Comparison of ENCODE assay signal across 8 mouse cellular contexts in genomic region chr7:112535408-112535921, GRCm38 (mm10).
DNase-seq lines count a peak whose midpoint lies in the region; ATAC-seq lines count a peak whose summit lies in the region.

No protein-coding gene starts in this region.

- no peak overlapping the region for H3K4me2 ChIP-seq in embryonic facial prominence, embryonic 11.5 days (ENCODE audit: low read depth, low read length)
- no peak overlapping the region for H3K4me2 ChIP-seq in intestine, embryonic 16.5 days (ENCODE audit: low read depth, low read length)
- peak overlapping the region; percentile 10; the same call in 1 of the 2 replicates for H3K4me2 ChIP-seq in lung, embryonic 15.5 days

- H3K27ac ChIP-seq in embryonic facial prominence, embryonic 11.5 days (replicated peaks; ENCODE audit: low read depth, low read length), result peak overlapping the region; percentile 38
- H3K27ac ChIP-seq in intestine, embryonic 16.5 days (ENCODE audit: low read length), result peak overlapping the region; percentile 79
- H3K27ac ChIP-seq in lung, embryonic 15.5 days, result peak overlapping the region; percentile 87

- no peaks in the 10 kb centered on the region for H3K27me3 ChIP-seq in embryonic facial prominence, embryonic 11.5 days (ENCODE audit: control insufficient read depth, insufficient read depth, low read length)
- no peaks in the 10 kb centered on the region for H3K27me3 ChIP-seq in intestine, embryonic 16.5 days (replicated peaks; ENCODE audit: control insufficient read depth, insufficient read depth, low read length)
- H3K27me3 ChIP-seq in lung, embryonic 15.5 days, result no peaks in the 10 kb centered on the region

- no peaks in the 10 kb centered on the region for H3K9me3 ChIP-seq in embryonic facial prominence, embryonic 11.5 days (replicated peaks; ENCODE audit: control insufficient read depth, low read length)
- no peaks in the 10 kb centered on the region for H3K9me3 ChIP-seq in intestine, embryonic 16.5 days (ENCODE audit: control insufficient read depth, low read length)
- H3K9me3 ChIP-seq in lung, embryonic 15.5 days, result no peaks in the 10 kb centered on the region

- 14% methylated on average over 16 of the region's 16 CpGs for WGBS in embryonic facial prominence, embryonic 11.5 days
- WGBS in intestine, embryonic 16.5 days, result 17% methylated on average over 16 of the region's 16 CpGs
- 10% methylated on average over 16 of the region's 16 CpGs for WGBS in lung, embryonic 15.5 days

- H3K36me3 ChIP-seq in embryonic facial prominence, embryonic 11.5 days (replicated peaks; ENCODE audit: control insufficient read depth, insufficient read depth, low read depth, low read length), result no peaks in the 10 kb centered on the region
- H3K36me3 ChIP-seq in intestine, embryonic 16.5 days (ENCODE audit: control insufficient read depth, insufficient read depth, low read length), result no peaks in the 10 kb centered on the region
- H3K36me3 ChIP-seq in lung, embryonic 15.5 days, result no peaks in the 10 kb centered on the region

- H3K9ac ChIP-seq in embryonic facial prominence, embryonic 11.5 days (replicated peaks; ENCODE audit: low read length), result peak overlapping the region; percentile 38
- peak overlapping the region; percentile 41 for H3K9ac ChIP-seq in intestine, embryonic 16.5 days (ENCODE audit: low read depth, low read length)
- H3K9ac ChIP-seq in lung, embryonic 15.5 days, result 0 out of 2 replicates have a peak overlapping the region, but pooled peaks have one; percentile 10

- H3K4me3 ChIP-seq in embryonic facial prominence, embryonic 11.5 days (ENCODE audit: low read depth, low read length), result no peak overlapping the region
- H3K4me3 ChIP-seq in intestine, embryonic 16.5 days (ENCODE audit: low read length), result no peak overlapping the region
- no peak overlapping the region for H3K4me3 ChIP-seq in lung, embryonic 15.5 days

- peak; percentile 79 for DNase-seq in ZHBTc4 (ENCODE audit: low read depth, low spot score)
- DNase-seq in embryonic facial prominence, embryonic 11.5 days (ENCODE audit: low spot score), result peak; percentile 61
- DNase-seq in heart, adult 11 months, result peak; percentile 96
- DNase-seq in retina, adult 2 months (ENCODE audit: low read depth, low spot score), result peak; percentile 16

- ATAC-seq in embryonic facial prominence, embryonic 11.5 days (replicated peaks; ENCODE audit: insufficient number of reproducible peaks, low FRiP score, low TSS enrichment, low read depth), result peak; percentile 56; the same call in 1 of the 2 replicates
- ATAC-seq in intestine, embryonic 16.5 days, result peak; percentile 90
- ATAC-seq in lung, embryonic 15.5 days (ENCODE audit: borderline replicate concordance, extremely low read depth, low FRiP score, low TSS enrichment), result peak; percentile 89
- no peak for ATAC-seq in megakaryocyte, adult 5-6 weeks (ENCODE audit: poor library complexity, severe bottlenecking)
- no peak for ATAC-seq in megakaryocyte-erythroid progenitor cell, adult 5-6 weeks (replicated peaks; ENCODE audit: low FRiP score, low TSS enrichment, poor library complexity, severe bottlenecking)

- H3K4me1 ChIP-seq in embryonic facial prominence, embryonic 11.5 days (ENCODE audit: control insufficient read depth, insufficient read depth, low read length), result no peaks in the 10 kb centered on the region
- H3K4me1 ChIP-seq in intestine, embryonic 16.5 days (ENCODE audit: control insufficient read depth, insufficient read depth, low read length), result peaks cover 18% of the 10 kb centered on the region
- peaks cover 18% of the 10 kb centered on the region for H3K4me1 ChIP-seq in lung, embryonic 15.5 days

Comparison
In these comparisons a context has a peak if more than half of its experiments do, and no peak if none do; other contexts are left out.
1. DNase-seq: peak in every context shown above with its lines; median percentile 96 in heart, adult 11 months; 79 in ZHBTc4; 61 in embryonic facial prominence, embryonic 11.5 days; 16 in retina, adult 2 months.
2. ATAC-seq: peak in embryonic facial prominence, embryonic 11.5 days (single experiment), intestine, embryonic 16.5 days (single experiment) and lung, embryonic 15.5 days (single experiment); none in megakaryocyte, adult 5-6 weeks (single experiment) and megakaryocyte-erythroid progenitor cell, adult 5-6 weeks (single experiment).
3. Peak in every context shown above with its lines, with median percentiles within 50 percentile points of each other: H3K27ac ChIP-seq and H3K9ac ChIP-seq.